Mouse (Mus musculus) forebrain, embryonic 14.5 days (tissue): ENCODE results near the gene H2-T23. TPM values are rescaled to one million over a fixed set of nuclear protein-coding genes. Genes with fewer than 3 reads are reported as not detected.

ENCODE experiments used
- ATAC-seq: fragments of 200-750 bp; cut with Nextera tagmentation; 2 replicates; pipeline ENCODE4 v1.8.0; 2017; ENCODE audit warnings: mild to moderate bottlenecking, moderate library complexity
- DNase-seq: peaks from one replicate; pipeline ENCODE4 v3.0.0-alpha.2; 2015; ENCODE audit warnings: low spot score
- H3K27ac ChIP-seq: fragments of 300-500 bp; sonication (generic); 2 replicates; pipeline ENCODE4 v1.5.1; 2014; ENCODE audit warnings: low read depth, mild to moderate bottlenecking, control low read depth, low read length, moderate library complexity
- H3K27me3 ChIP-seq: fragments of 300-500 bp; sonication (generic); replicated peaks from 2 replicates; pipeline ENCODE4 v1.6.1; 2014; ENCODE audit warnings: low read length, control low read depth, mixed read lengths; ENCODE audit not compliant: control insufficient read depth, insufficient read depth
- H3K36me3 ChIP-seq: fragments of 300-500 bp; sonication (generic); 2 replicates; pipeline ENCODE4 v1.6.1; 2014; ENCODE audit warnings: low read length, control low read depth; ENCODE audit not compliant: control insufficient read depth, insufficient read depth
- H3K4me1 ChIP-seq: fragments of 300-500 bp; sonication (generic); 2 replicates; pipeline ENCODE4 v1.6.1; 2014; ENCODE audit warnings: antibody characterized with exemption, low read length, control low read depth; ENCODE audit not compliant: control insufficient read depth, insufficient read depth
- H3K4me2 ChIP-seq: fragments of 300-500 bp; sonication (generic); 2 replicates; pipeline ENCODE4 v1.6.1; 2014; ENCODE audit warnings: mild to moderate bottlenecking, control low read depth, low read length
- H3K4me3 ChIP-seq: fragments of 300-500 bp; sonication (generic); 2 replicates; pipeline ENCODE4 v1.5.1; 2014; ENCODE audit warnings: low read depth, low read length, control low read depth
- H3K9ac ChIP-seq: fragments of 300-500 bp; sonication (generic); 2 replicates; pipeline ENCODE4 v1.6.1; 2014; ENCODE audit warnings: mild to moderate bottlenecking, low read length, control low read depth, moderate library complexity
- H3K9me3 ChIP-seq: fragments of 300-500 bp; sonication (generic); replicated peaks from 2 replicates; pipeline ENCODE4 v1.6.1; 2016; ENCODE audit warnings: low read length, control low read depth, mixed read lengths; ENCODE audit not compliant: control insufficient read depth
- WGBS: fragments of 180-500 bp; shearing (Covaris S2); extraction: QIAGEN DNeasy Blood & Tissue Kit; methylation state at CpG from one replicate; pipeline ENCODE4 v1.1.7; 2014; 5-methylcytosine and 5-hydroxymethylcytosine counted together
- polyA plus RNA-seq: library from polyadenylated mRNA; unstranded; fragments of >200 nt; fragmentation: Nextera tagmentation; extraction: Ambion mirVana; gene quantifications from 2 replicates; pipeline ENCODE4 v1.2.1, GENCODE M21; 2014

Gene H2-T23
- polyA plus RNA-seq, 1 experiment from 2014 or later: 5.6 TPM

DNA sequence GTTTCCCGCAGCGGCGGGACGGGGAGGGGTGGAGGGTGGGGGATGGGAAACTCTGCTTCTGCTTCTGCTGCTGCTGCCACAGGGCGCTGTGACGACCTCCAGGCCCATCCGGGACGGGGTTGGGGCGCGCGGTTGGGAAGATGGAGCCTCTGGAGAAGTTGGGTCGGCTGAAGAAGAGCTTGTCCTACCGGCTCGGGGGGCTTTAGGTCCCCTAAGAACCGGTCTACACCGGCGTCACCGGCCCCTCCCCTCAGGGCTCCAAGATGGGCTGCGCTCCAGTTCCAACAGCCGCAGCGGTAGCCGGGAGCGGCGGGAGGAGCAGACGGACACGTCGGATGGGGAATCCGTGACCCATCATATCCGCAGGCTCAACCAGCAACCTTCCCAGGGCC is 52.3 kb downstream of the H2-T23 start:
- ATAC-seq: peak; percentile 11; the same call in 1 of the 2 replicates
- WGBS: 0% methylated on average over 25 of the region's 29 CpGs
- Histone ChIP-seq H3K4me2 (peak overlapping the region; percentile 88), H3K4me1 (peaks cover 14% of the 10 kb centered on the region; the same call in 1 of the 2 replicates), H3K9me3 (no peaks in the 10 kb centered on the region), H3K27ac (peak overlapping the region; percentile 94), H3K4me3 (peak overlapping the region; percentile 90), H3K27me3 (no peaks in the 10 kb centered on the region), H3K9ac (peak overlapping the region; percentile 80), H3K36me3 (peaks cover 46% of the 10 kb centered on the region)
- peak; percentile 41 for DNase-seq

Other genes with a start within 250 kb of the H2-T23 start
- gene Ier3, start 211.2 kb downstream of the H2-T23 start, polyA plus RNA-seq: 4.6 and 5.0 TPM in 2 replicates
- gene Flot1, start 209.6 kb downstream of the H2-T23 start, polyA plus RNA-seq: 68.5 and 78.2 TPM in 2 replicates
- 2,004 and 2,051 TPM in 2 replicates for gene Tubb5, start 194.5 kb downstream of the H2-T23 start, polyA plus RNA-seq
- 12.2 and 14.4 TPM in 2 replicates for gene Mdc1, start 191.3 kb downstream of the H2-T23 start, polyA plus RNA-seq
- 23.9 and 29.6 TPM in 2 replicates for gene Nrm, start 171.5 kb downstream of the H2-T23 start, polyA plus RNA-seq
- 21.2 and 22.0 TPM in 2 replicates for gene Ppp1r18, start 167.3 kb downstream of the H2-T23 start, polyA plus RNA-seq
- gene Dhx16, start 153.0 kb downstream of the H2-T23 start, polyA plus RNA-seq: 29.3 and 31.8 TPM in 2 replicates
- gene 2310061I04Rik, start 135.4 kb downstream of the H2-T23 start, polyA plus RNA-seq: 30.4 and 34.3 TPM in 2 replicates
- gene Atat1, start 122.8 kb downstream of the H2-T23 start, polyA plus RNA-seq: 313 and 439 TPM in 2 replicates
- 58.4 and 68.8 TPM in 2 replicates for gene Mrps18b, start 116.5 kb downstream of the H2-T23 start, polyA plus RNA-seq
- gene Ppp1r10, start 116.4 kb downstream of the H2-T23 start, polyA plus RNA-seq: 34.9 and 44.5 TPM in 2 replicates
- gene Abcf1, start 63.1 kb downstream of the H2-T23 start, polyA plus RNA-seq: 55.8 and 78.1 TPM in 2 replicates
- 27.9 and 35.7 TPM in 2 replicates for gene Gnl1, start 53.0 kb downstream of the H2-T23 start, polyA plus RNA-seq
- gene Prr3, start 52.6 kb downstream of the H2-T23 start, polyA plus RNA-seq: 58.5 and 69.8 TPM in 2 replicates
- gene H2-T24, start 12.3 kb downstream of the H2-T23 start, polyA plus RNA-seq: 2.3 and 4.8 TPM in 2 replicates
- gene H2-T22, start 9.9 kb upstream of the H2-T23 start, polyA plus RNA-seq: 6.2 and 7.1 TPM in 2 replicates
- gene Gm6034, start 10.1 kb upstream of the H2-T23 start, polyA plus RNA-seq: not detected in 2 replicates
- gene Gm11127, start 25.5 kb upstream of the H2-T23 start, polyA plus RNA-seq: not detected in 2 replicates
- not detected in 2 replicates for gene Gm19684, start 88.8 kb upstream of the H2-T23 start, polyA plus RNA-seq
- not detected in 2 replicates for gene Gm7030, start 96.6 kb upstream of the H2-T23 start, polyA plus RNA-seq
- not detected in 2 replicates for gene Gm8909, start 135.7 kb upstream of the H2-T23 start, polyA plus RNA-seq
- gene H2-T3, start 157.4 kb upstream of the H2-T23 start, polyA plus RNA-seq: not detected in 2 replicates
- 103 and 128 TPM in 2 replicates for gene Rpp21, start 225.2 kb upstream of the H2-T23 start, polyA plus RNA-seq
- gene Trim39, start 239.4 kb upstream of the H2-T23 start, polyA plus RNA-seq: 13.3 and 15.2 TPM in 2 replicates